Mouse (Mus musculus) forebrain, postnatal 0 days (tissue): ENCODE results near the gene Cdh13. TPM values are rescaled to one million over a fixed set of nuclear protein-coding genes. Genes with fewer than 3 reads are reported as not detected.
A peak's percentile ranks its signal among the peaks of the same experiment; 100 is the strongest.

Experiments
- ATAC-seq: fragments of 200-750 bp; cut with Nextera tagmentation; 2 replicates; pipeline ENCODE4 v1.8.0; 2017; ENCODE audit warnings: mild to moderate bottlenecking, moderate library complexity
- DNase-seq: peaks from one replicate; pipeline ENCODE4 v3.0.0-alpha.2; 2015
- H3K27ac ChIP-seq: fragments of 300-500 bp; sonication (generic); 2 replicates; pipeline ENCODE4 v1.5.1; 2014; ENCODE audit warnings: low read depth, mild to moderate bottlenecking, antibody characterized with exemption, low read length, moderate library complexity, mixed read lengths
- H3K27me3 ChIP-seq: fragments of 300-500 bp; sonication (generic); 2 replicates; pipeline ENCODE4 v1.6.1; 2014; ENCODE audit warnings: mild to moderate bottlenecking, low read length, mixed read lengths; ENCODE audit not compliant: insufficient read depth
- H3K36me3 ChIP-seq: fragments of 300-500 bp; sonication (generic); 2 replicates; pipeline ENCODE4 v1.6.1; 2014; ENCODE audit warnings: mild to moderate bottlenecking, moderate library complexity; ENCODE audit not compliant: insufficient read depth
- H3K4me1 ChIP-seq: fragments of 300-500 bp; sonication (generic); 2 replicates; pipeline ENCODE4 v1.6.1; 2014; ENCODE audit warnings: antibody characterized with exemption; ENCODE audit not compliant: insufficient read depth
- H3K4me2 ChIP-seq: fragments of 300-500 bp; sonication (generic); 2 replicates; pipeline ENCODE4 v1.6.1; 2014; ENCODE audit warnings: low read depth, mild to moderate bottlenecking, moderate library complexity
- H3K4me3 ChIP-seq: fragments of 300-500 bp; sonication (generic); 2 replicates; pipeline ENCODE4 v1.5.1; 2014; ENCODE audit warnings: low read depth, low read length, mixed read lengths
- H3K9ac ChIP-seq: fragments of 300-500 bp; sonication (generic); 2 replicates; pipeline ENCODE4 v1.6.1; 2014; ENCODE audit warnings: mild to moderate bottlenecking
- H3K9me3 ChIP-seq: fragments of 300-500 bp; sonication (generic); 2 replicates; pipeline ENCODE4 v1.6.1; 2016; ENCODE audit warnings: low read length
- CTCF ChIP-seq: sonication (generic); IDR thresholded peaks from 2 replicates; pipeline ENCODE4 v1.5.1; 2016; ENCODE audit warnings: antibody characterized with exemption, control low read depth, low read depth
- WGBS: fragments of 180-500 bp; shearing (Covaris S2); extraction: QIAGEN DNeasy Blood & Tissue Kit; methylation state at CpG from one replicate; pipeline ENCODE4 v1.1.7; 2014; 5-methylcytosine and 5-hydroxymethylcytosine counted together
- polyA plus RNA-seq: library from polyadenylated mRNA; unstranded; fragments of >200 nt; fragmentation: Nextera tagmentation; extraction: Ambion mirVana; gene quantifications from 2 replicates; pipeline ENCODE4 v1.2.1, GENCODE M21; 2015
- total RNA-seq: library from RNA; depleted of rRNA; stranded (reverse); fragments of >200 nt; gene quantifications from 2 replicates; pipeline ENCODE4 v1.2.3, GENCODE M21; 2014

The Cdh13 gene
- total and polyA plus RNA-seq, 2 experiments from 2014 or later: 127 to 154 TPM

DNA sequence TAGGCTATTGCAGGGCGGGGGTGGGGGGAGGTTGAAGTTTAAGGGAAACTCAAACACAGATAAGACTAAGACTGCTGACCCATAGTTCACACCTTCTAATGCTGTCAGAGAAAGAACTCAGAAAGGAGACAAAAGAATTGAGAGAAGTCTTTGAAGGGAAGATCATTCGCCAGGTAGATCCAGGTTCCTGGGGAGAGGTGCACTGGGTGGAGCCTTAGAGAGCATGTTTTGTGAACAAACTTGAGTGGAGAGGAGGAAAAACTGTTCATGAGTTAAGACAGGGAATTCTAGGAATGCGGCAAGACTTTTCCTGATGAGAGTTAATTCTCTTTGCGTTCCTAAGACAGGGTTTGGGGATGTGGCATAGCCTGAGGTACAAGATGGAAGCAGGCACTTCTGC is 366.4 kb downstream of the Cdh13 start:
- WGBS: 86% methylated on average over 4 of the region's 4 CpGs
- H3K27me3 ChIP-seq: no peaks in the 10 kb centered on the region
- H3K4me3 ChIP-seq: no peak overlapping the region
- no peak overlapping the region for H3K4me2 ChIP-seq
- no peak overlapping the region for H3K9ac ChIP-seq
- no peak overlapping the region for H3K27ac ChIP-seq
- no peaks in the 10 kb centered on the region for H3K36me3 ChIP-seq
- no peaks in the 10 kb centered on the region for H3K4me1 ChIP-seq
- no peak for DNase-seq
- H3K9me3 ChIP-seq: no peaks in the 10 kb centered on the region
- no peak for TF ChIP-seq CTCF
- ATAC-seq: no peak

DNA sequence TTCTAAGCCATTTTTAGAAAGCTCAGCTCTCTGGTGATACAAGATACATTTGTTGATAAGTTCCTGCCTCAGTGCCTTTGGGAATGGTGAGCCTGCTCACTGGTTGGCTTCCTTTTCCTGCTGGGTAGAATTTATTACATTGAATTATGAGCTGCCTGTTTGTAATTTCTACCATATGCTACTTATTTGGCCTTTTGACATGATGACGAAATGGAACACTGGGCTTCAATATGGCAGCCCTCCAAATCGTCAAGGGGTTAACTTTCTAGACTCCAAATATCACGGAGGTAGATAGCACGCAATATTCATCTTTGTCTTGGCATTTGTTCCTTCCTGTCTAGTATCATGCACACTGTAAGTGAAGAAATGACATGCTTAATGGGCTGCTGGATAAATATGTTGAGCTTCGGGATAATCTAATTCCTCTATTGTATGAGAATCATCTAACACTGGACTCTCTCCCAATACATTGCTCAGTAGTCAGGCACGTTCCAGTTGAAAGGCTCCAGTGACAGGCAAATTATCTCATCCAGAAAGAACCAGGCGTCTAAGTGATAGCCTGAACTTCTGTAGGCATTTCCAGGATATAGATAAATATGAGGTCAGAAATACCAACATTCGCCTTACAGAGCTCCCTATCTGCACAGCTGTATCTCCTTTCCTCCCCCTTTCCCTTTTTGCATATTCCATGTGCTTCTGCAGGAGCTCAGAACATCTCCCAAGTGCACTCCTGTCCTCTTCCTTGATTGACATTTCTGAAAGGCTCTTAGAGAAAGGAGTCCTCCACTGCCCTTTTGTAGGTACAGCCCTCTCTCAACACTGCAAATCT is 378.7 kb downstream of the Cdh13 start:
- Histone ChIP-seq H3K4me2 (no peak overlapping the region), H3K27ac (no peak overlapping the region), H3K4me1 (no peaks in the 10 kb centered on the region), H3K4me3 (no peak overlapping the region), H3K9me3 (no peaks in the 10 kb centered on the region), H3K9ac (no peak overlapping the region), H3K27me3 (no peaks in the 10 kb centered on the region), H3K36me3 (no peaks in the 10 kb centered on the region)
- DNase-seq (no peak), ATAC-seq (no peak)
- 80% methylated on average over 8 of the region's 8 CpGs for WGBS
- no peak for TF ChIP-seq CTCF

- H3K4me1 ChIP-seq: no peaks in the 10 kb centered on the region
- H3K36me3 ChIP-seq: no peaks in the 10 kb centered on the region
- no peak for ATAC-seq
- H3K9me3 ChIP-seq: no peaks in the 10 kb centered on the region
- H3K27me3 ChIP-seq: no peaks in the 10 kb centered on the region
- no peak for TF ChIP-seq CTCF
- no peak overlapping the region for H3K27ac ChIP-seq
- H3K9ac ChIP-seq: no peak overlapping the region
- 92% methylated on average over 5 of the region's 5 CpGs for WGBS
- no peak for DNase-seq
- H3K4me2 ChIP-seq: no peak overlapping the region
- H3K4me3 ChIP-seq: no peak overlapping the region
Measured at GRCm38 (mm10) chr8:118665081-118665480, 381.5 kb downstream of the Cdh13 start.

GRCm38 (mm10) chr8:118667736-118668135 is 384.2 kb downstream of the Cdh13 start:
- 77% methylated on average over 4 of the region's 4 CpGs for WGBS

GRCm38 (mm10) chr8:118676233-118676632 is 392.7 kb downstream of the Cdh13 start:
- TF ChIP-seq CTCF: no peak
- H3K4me3 ChIP-seq: no peak overlapping the region
- ATAC-seq (no peak), DNase-seq (no peak)
- no peak overlapping the region for H3K4me2 ChIP-seq
- no peak overlapping the region for H3K27ac ChIP-seq
- no peaks in the 10 kb centered on the region for H3K4me1 ChIP-seq
- H3K36me3 ChIP-seq: no peaks in the 10 kb centered on the region
- no peak overlapping the region for H3K9ac ChIP-seq
- H3K27me3 ChIP-seq: no peaks in the 10 kb centered on the region
- 84% methylated on average over 6 of the region's 6 CpGs for WGBS
- H3K9me3 ChIP-seq: no peaks in the 10 kb centered on the region

More at GRCm38 (mm10) chr8:118667736-118668135, 384.2 kb downstream of the Cdh13 start:
- DNase-seq (peak; percentile 38), ATAC-seq (0 out of 2 replicates have a peak, but pooled peaks have one; percentile 23)
- Histone ChIP-seq H3K4me3 (no peak overlapping the region), H3K27ac (no peak overlapping the region), H3K4me2 (no peak overlapping the region), H3K9me3 (no peaks in the 10 kb centered on the region), H3K27me3 (no peaks in the 10 kb centered on the region), H3K4me1 (no peaks in the 10 kb centered on the region), H3K9ac (no peak overlapping the region), H3K36me3 (no peaks in the 10 kb centered on the region)
- TF ChIP-seq CTCF: no peak

- no peak for TF ChIP-seq CTCF
- H3K4me2 ChIP-seq: no peak overlapping the region
- no peaks in the 10 kb centered on the region for H3K27me3 ChIP-seq
- 90% methylated on average over 9 of the region's 9 CpGs for WGBS
- no peak overlapping the region for H3K4me3 ChIP-seq
- no peaks in the 10 kb centered on the region for H3K36me3 ChIP-seq
- H3K27ac ChIP-seq: no peak overlapping the region
- no peak overlapping the region for H3K9ac ChIP-seq
- no peak for DNase-seq
- no peak for ATAC-seq
- H3K4me1 ChIP-seq: 0 out of 2 replicates have a peak, but pooled peaks cover 6% of the 10 kb centered on the region
- H3K9me3 ChIP-seq: no peaks in the 10 kb centered on the region
Measured at GRCm38 (mm10) chr8:118679347-118679746, 395.8 kb downstream of the Cdh13 start.

- H3K4me3 ChIP-seq: no peak overlapping the region
- WGBS: 10% methylated on average over 3 of the region's 3 CpGs
Measured at GRCm38 (mm10) chr8:118683386-118683785, 399.9 kb downstream of the Cdh13 start.

More at GRCm38 (mm10) chr8:118683386-118683785, 399.9 kb downstream of the Cdh13 start:
- Histone ChIP-seq H3K27me3 (no peaks in the 10 kb centered on the region), H3K9ac (no peak overlapping the region), H3K36me3 (no peaks in the 10 kb centered on the region), H3K27ac (no peak overlapping the region), H3K9me3 (peaks cover 10% of the 10 kb centered on the region; the same call in 1 of the 2 replicates), H3K4me2 (no peak overlapping the region), H3K4me1 (0 out of 2 replicates have a peak, but pooled peaks cover 6% of the 10 kb centered on the region)
- no peak for TF ChIP-seq CTCF
- no peak; the same call in 1 of the 2 replicates for ATAC-seq
- DNase-seq: peak; percentile 25
